Mouse (Mus musculus) CH12.LX (cell line): ENCODE measurements at regions not wholly inside any gene's neighbourhood (a gene's known extent, or its start where the extent isn't known, plus 50 kb on each side); places are given as distances from the start of the nearest gene placed in this dataset.

Experiments
- DNase-seq: peaks from one replicate; pipeline ENCODE4 v3.0.0-alpha.2; 2013; ENCODE audit errors: extremely low read depth
- H3K27ac ChIP-seq: 2 replicates; pipeline ENCODE4 v1.5.1; 2012; ENCODE audit warnings: low read depth, mild to moderate bottlenecking, control low read depth, moderate library complexity; ENCODE audit not compliant: insufficient read depth
- H3K27me3 ChIP-seq: replicated peaks from 2 replicates; pipeline ENCODE3; 2012; ENCODE audit warnings: inconsistent platforms
- H3K36me3 ChIP-seq, 2 experiments: replicated peaks in 1 of 2; 2 replicates each; pipeline versions ENCODE3 to v1.6.1; 2012; ENCODE audit warnings: inconsistent platforms in 1 of 2, low read length in 1 of 2, mild to moderate bottlenecking in 1 of 2, mixed read lengths in 1 of 2, moderate library complexity in 1 of 2; ENCODE audit not compliant: control insufficient read depth in 1 of 2, insufficient read depth in 1 of 2
- H3K4me1 ChIP-seq, 2 experiments: 2 replicates each; pipeline ENCODE4 v1.6.1; 2012; ENCODE audit warnings: inconsistent platforms in 1 of 2, moderate library complexity in 1 of 2; ENCODE audit not compliant: insufficient read depth in 2 of 2, control insufficient read depth in 1 of 2
- H3K4me2 ChIP-seq: 2 replicates; pipeline ENCODE4 v1.6.1; 2012; ENCODE audit warnings: low read depth, mild to moderate bottlenecking, control low read depth; ENCODE audit not compliant: poor library complexity, insufficient read depth, severe bottlenecking
- H3K4me3 ChIP-seq, 3 experiments: fragments of 150-350 bp in 1 of 3; sonication (generic) in 1 of 3; replicated peaks in 1 of 3; 2 replicates each; pipeline versions ENCODE3 to v1.5.1; 2011 to 2012; ENCODE audit warnings: low read depth in 2 of 3, low read length in 2 of 3, mild to moderate bottlenecking in 2 of 3, moderate library complexity in 2 of 3, control low read depth in 1 of 3, improper control_type of control experiment in 1 of 3, inconsistent platforms in 1 of 3, mixed read lengths in 1 of 3; ENCODE audit not compliant: poor library complexity in 1 of 3
- H3K79me2 ChIP-seq: replicated peaks from 2 replicates; pipeline ENCODE4 v1.6.1; 2012; ENCODE audit warnings: mild to moderate bottlenecking, moderate library complexity; ENCODE audit not compliant: control insufficient read depth, poor library complexity, insufficient read depth, severe bottlenecking; ENCODE audit errors: extremely low read depth
- H3K9ac ChIP-seq: 2 replicates; pipeline ENCODE4 v1.6.1; 2012; ENCODE audit warnings: low read depth, mild to moderate bottlenecking, control low read depth, moderate library complexity; ENCODE audit not compliant: insufficient read depth
- H3K9me3 ChIP-seq: replicated peaks from 2 replicates; pipeline ENCODE3; 2012; ENCODE audit warnings: low read length, inconsistent platforms, mixed read lengths
- BHLHE40 ChIP-seq: IDR thresholded peaks from 2 replicates; pipeline ENCODE4 v1.6.1; 2011; ENCODE audit warnings: mild to moderate bottlenecking, low read depth, low read length, improper control_type of control experiment
- CHD2 ChIP-seq: IDR thresholded peaks from 2 replicates; pipeline ENCODE4 v1.6.1; 2011; ENCODE audit warnings: low read length, improper control_type of control experiment
- CTCF ChIP-seq, 2 experiments: IDR thresholded peaks in 1 of 2; conservative IDR thresholded peaks in 1 of 2; 2 replicates each; pipeline ENCODE4 v1.5.1; 2011 to 2012; ENCODE audit warnings: low read depth in 2 of 2, low read length in 2 of 2, improper control_type of control experiment in 1 of 2, inconsistent platforms in 1 of 2, mild to moderate bottlenecking in 1 of 2, moderate library complexity in 1 of 2
- E2F4 ChIP-seq: IDR thresholded peaks from 2 replicates; pipeline ENCODE4 v1.6.1; 2011; ENCODE audit warnings: low read depth, low read length, improper control_type of control experiment; ENCODE audit not compliant: insufficient replicate concordance
- EP300 ChIP-seq: IDR thresholded peaks from 2 replicates; pipeline ENCODE4 v1.6.1; 2011; ENCODE audit warnings: low read length, improper control_type of control experiment
- ETS1 ChIP-seq: conservative IDR thresholded peaks from 2 replicates; pipeline ENCODE4 v1.6.1; 2012; ENCODE audit warnings: low read depth, mild to moderate bottlenecking, inconsistent platforms, low read length, improper control_type of control experiment, moderate library complexity
- HCFC1 ChIP-seq: IDR thresholded peaks from 2 replicates; pipeline ENCODE4 v1.6.1; 2012; ENCODE audit warnings: low read depth, mild to moderate bottlenecking, inconsistent platforms, low read length, improper control_type of control experiment
- IRF4 ChIP-seq: IDR thresholded peaks from 2 replicates; pipeline ENCODE4 v1.6.1; 2014; ENCODE audit warnings: low read depth, mild to moderate bottlenecking, inconsistent platforms, low read length, improper control_type of control experiment
- KAT2A ChIP-seq: IDR thresholded peaks from 2 replicates; pipeline ENCODE4 v1.6.1; 2012; ENCODE audit warnings: low read length, improper control_type of control experiment, inconsistent platforms; ENCODE audit not compliant: insufficient replicate concordance
- MAZ ChIP-seq: IDR thresholded peaks from 2 replicates; pipeline ENCODE4 v1.6.1; 2012; ENCODE audit warnings: low read depth, mild to moderate bottlenecking, inconsistent platforms, low read length, improper control_type of control experiment, moderate library complexity
- MYC ChIP-seq: IDR thresholded peaks from 2 replicates; pipeline ENCODE4 v1.6.1; 2011; ENCODE audit warnings: low read depth, mild to moderate bottlenecking, improper control_type of control experiment, low read length
- POLR2AphosphoS2 ChIP-seq: IDR thresholded peaks from 2 replicates; pipeline ENCODE4 v1.6.1; 2011; ENCODE audit warnings: low read depth, low read length, improper control_type of control experiment
- RAD21 ChIP-seq: IDR thresholded peaks from 2 replicates; pipeline ENCODE4 v1.6.1; 2011; ENCODE audit warnings: low read depth, mild to moderate bottlenecking, low read length, improper control_type of control experiment, moderate library complexity
- SMC3 ChIP-seq: IDR thresholded peaks from 2 replicates; pipeline ENCODE4 v1.6.1; 2011; ENCODE audit warnings: low read depth, low read length, improper control_type of control experiment
- TCF12 ChIP-seq: IDR thresholded peaks from 2 replicates; pipeline ENCODE4 v1.6.1; 2014; ENCODE audit warnings: low read depth, mild to moderate bottlenecking, inconsistent platforms, low read length, improper control_type of control experiment
- USF1 ChIP-seq: IDR thresholded peaks from 2 replicates; pipeline ENCODE4 v1.6.1; 2014; ENCODE audit warnings: low read depth, mild to moderate bottlenecking, inconsistent platforms, low read length, improper control_type of control experiment
- ZC3H11A ChIP-seq: IDR thresholded peaks from 2 replicates; pipeline ENCODE4 v1.6.1; 2012; ENCODE audit warnings: low read depth, mild to moderate bottlenecking, inconsistent platforms, low read length, improper control_type of control experiment
- ZKSCAN1 ChIP-seq: IDR thresholded peaks from 2 replicates; pipeline ENCODE4 v1.6.1; 2012; ENCODE audit warnings: low read depth, inconsistent platforms, low read length, improper control_type of control experiment, borderline replicate concordance
- ZNF384 ChIP-seq: IDR thresholded peaks from 2 replicates; pipeline ENCODE4 v1.6.1; 2012; ENCODE audit warnings: low read depth, low read length, improper control_type of control experiment, inconsistent platforms
- dilution Hi-C: fragments of 300-500 bp; cut with MboI; formaldehyde crosslinking; loops from 2 replicates; pipeline ENCODE4 v1.14.3; 2020; ENCODE audit warnings: low sequenced_read_pairs; ENCODE audit not compliant: extremely low pct_unique_long_range_greater_than_20kb, extremely low pct_ligation_motif_present
- in situ Hi-C: fragments of 300-500 bp; cut with MboI; formaldehyde crosslinking; loops from 3 replicates; pipeline ENCODE4 v1.14.3; 2019; ENCODE audit warnings: low sequenced_read_pairs, low pct_ligation_motif_present, low pct_unique_long_range_greater_than_20kb, mixed read lengths

- Histone ChIP-seq H3K9ac (no peak overlapping the region), H3K27me3 (no peaks in the 10 kb centered on the region), H3K4me3 (no peak overlapping the region), H3K4me2 (no peak overlapping the region), H3K36me3 (no peaks in the 10 kb centered on the region), H3K79me2 (no peaks in the 10 kb centered on the region), H3K27ac (no peak overlapping the region), H3K9me3 (peaks cover 35% of the 10 kb centered on the region), H3K4me1 (no peaks in the 10 kb centered on the region)
- DNase-seq: no peak
- in situ Hi-C loops (loop anchor here (25.0 kb wide), 1 partner anchor 368 kb away; no protein-coding TSS in a partner anchor), dilution Hi-C loops (no loop called here)
- TF ChIP-seq ETS1 (no peak), ZC3H11A (no peak), MAZ (no peak), MYC (no peak), ZNF384 (no peak), BHLHE40 (no peak), USF1 (no peak), CHD2 (no peak)
Measured at GRCm38 (mm10) chr6:103318677-103319359, 191.6 kb upstream of the Chl1 start.

GRCm38 (mm10) chr6:103319964-103320363 lies 190.4 kb upstream of the Chl1 start:
- peaks cover 31% of the 10 kb centered on the region for H3K9me3 ChIP-seq
- no peak for DNase-seq
- dilution Hi-C loops (no loop called here), in situ Hi-C loops (loop anchor here (25.0 kb wide), 1 partner anchor 367 kb away; no protein-coding TSS in a partner anchor)
- no peaks in the 10 kb centered on the region for H3K27me3 ChIP-seq
- TF ChIP-seq POLR2AphosphoS2: no peak
- no peak for TF ChIP-seq HCFC1
- no peak for TF ChIP-seq TCF12
- no peak for TF ChIP-seq ZC3H11A
- no peak for TF ChIP-seq ZKSCAN1
- no peak for TF ChIP-seq BHLHE40
- no peak for TF ChIP-seq SMC3
- no peak for TF ChIP-seq EP300
- TF ChIP-seq CTCF (conservative IDR thresholded peaks at IDR 0.05 in 1 of 2, IDR thresholded peaks at IDR 0.05 in 1 of 2; ENCODE audit: low read depth in 2 of 2, low read length in 2 of 2): no peak
- no peak for TF ChIP-seq RAD21
- no peak for TF ChIP-seq IRF4
- no peak for TF ChIP-seq KAT2A
- TF ChIP-seq E2F4: no peak
- no peak overlapping the region for H3K9ac ChIP-seq
- no peaks in the 10 kb centered on the region for H3K79me2 ChIP-seq
- no peak overlapping the region for H3K4me2 ChIP-seq
- H3K36me3 ChIP-seq: no peaks in the 10 kb centered on the region
- H3K4me3 ChIP-seq: no peak overlapping the region
- no peaks in the 10 kb centered on the region for H3K4me1 ChIP-seq
- H3K27ac ChIP-seq: no peak overlapping the region
